Mouse (Mus musculus): ENCODE measurements around the gene Tgfb1i1. TPM values are rescaled to one million over a fixed set of nuclear protein-coding genes. Genes with fewer than 3 reads are reported as not detected.
A peak's percentile ranks its signal among the peaks of the same experiment; 100 is the strongest.

Tgfb1i1 gene
- polyA plus RNA-seq, 1 experiment: 56.7 TPM

GRCm38 (mm10) chr7:128267813-128268212 is 21.2 kb downstream of the Tgfb1i1 start:
- no peak for TF ChIP-seq CTCF (IDR thresholded peaks at IDR 0.05; ENCODE audit: extremely low read depth, insufficient read length, insufficient replicate concordance, low read depth, low read length)
- no peak for TF ChIP-seq POLR2A (IDR thresholded peaks at IDR 0.05; ENCODE audit: low read depth, low read length)
- 79% methylated on average over 7 of the region's 7 CpGs for WGBS
- H3K4me1 ChIP-seq (ENCODE audit: control insufficient read depth, insufficient read depth, insufficient read length, low read length): peaks cover 6% of the 10 kb centered on the region; the same call in 1 of the 2 replicates
- peaks cover 16% of the 10 kb centered on the region; the same call in 1 of the 2 replicates for H3K36me3 ChIP-seq (ENCODE audit: control insufficient read depth, insufficient read depth, low read length)
- no peak overlapping the region for H3K27ac ChIP-seq (ENCODE audit: insufficient read depth, low read depth, low read length)
- H3K4me3 ChIP-seq (ENCODE audit: low read depth, low read length): no peak overlapping the region
- H3K27me3 ChIP-seq (ENCODE audit: control insufficient read depth, insufficient read depth, low read length): 0 out of 2 replicates have a peak, but pooled peaks cover 2% of the 10 kb centered on the region

GRCm38 (mm10) chr7:128270431-128270850 is 23.8 kb downstream of the Tgfb1i1 start:
- Histone ChIP-seq H3K4me3 (ENCODE audit: low read depth, low read length) (no peak overlapping the region), H3K27me3 (ENCODE audit: control insufficient read depth, insufficient read depth, low read length) (0 out of 2 replicates have a peak, but pooled peaks cover 2% of the 10 kb centered on the region), H3K36me3 (ENCODE audit: control insufficient read depth, insufficient read depth, low read length) (peaks cover 36% of the 10 kb centered on the region), H3K4me1 (ENCODE audit: control insufficient read depth, insufficient read depth, insufficient read length, low read length) (peaks cover 6% of the 10 kb centered on the region; the same call in 1 of the 2 replicates), H3K27ac (ENCODE audit: insufficient read depth, low read depth, low read length) (no peak overlapping the region)
- WGBS: 32% methylated on average over 13 of the region's 13 CpGs
- TF ChIP-seq POLR2A (IDR thresholded peaks at IDR 0.05; ENCODE audit: low read depth, low read length): no peak
- TF ChIP-seq CTCF (IDR thresholded peaks at IDR 0.05; ENCODE audit: extremely low read depth, insufficient read length, insufficient replicate concordance, low read depth, low read length): no peak

GRCm38 (mm10) chr7:128271496-128271895 is 24.9 kb downstream of the Tgfb1i1 start:
- WGBS: 90% methylated on average over 9 of the region's 9 CpGs
- H3K4me1 ChIP-seq (ENCODE audit: control insufficient read depth, insufficient read depth, insufficient read length, low read length): peaks cover 6% of the 10 kb centered on the region; the same call in 1 of the 2 replicates
- H3K36me3 ChIP-seq (ENCODE audit: control insufficient read depth, insufficient read depth, low read length): peaks cover 44% of the 10 kb centered on the region
- no peak overlapping the region for H3K27ac ChIP-seq (ENCODE audit: insufficient read depth, low read depth, low read length)
- H3K4me3 ChIP-seq (ENCODE audit: low read depth, low read length): no peak overlapping the region
- no peaks in the 10 kb centered on the region for H3K27me3 ChIP-seq (ENCODE audit: control insufficient read depth, insufficient read depth, low read length)
- TF ChIP-seq POLR2A (IDR thresholded peaks at IDR 0.05; ENCODE audit: low read depth, low read length) (no peak), CTCF (IDR thresholded peaks at IDR 0.05; ENCODE audit: extremely low read depth, insufficient read length, insufficient replicate concordance, low read depth, low read length) (no peak)

- Histone ChIP-seq H3K27me3 (ENCODE audit: control insufficient read depth, insufficient read depth, low read length) (no peaks in the 10 kb centered on the region), H3K27ac (ENCODE audit: insufficient read depth, low read depth, low read length) (no peak overlapping the region), H3K36me3 (ENCODE audit: control insufficient read depth, insufficient read depth, low read length) (peaks cover 69% of the 10 kb centered on the region), H3K4me1 (ENCODE audit: control insufficient read depth, insufficient read depth, insufficient read length, low read length) (no peaks in the 10 kb centered on the region), H3K4me3 (ENCODE audit: low read depth, low read length) (no peak overlapping the region)
- no peak for TF ChIP-seq CTCF (IDR thresholded peaks at IDR 0.05; ENCODE audit: extremely low read depth, insufficient read length, insufficient replicate concordance, low read depth, low read length)
- TF ChIP-seq POLR2A (IDR thresholded peaks at IDR 0.05; ENCODE audit: low read depth, low read length): no peak
- 92% methylated on average over 6 of the region's 6 CpGs for WGBS
Observed at GRCm38 (mm10) chr7:128276051-128276450, 29.4 kb downstream of the Tgfb1i1 start.

- no peaks in the 10 kb centered on the region for H3K27me3 ChIP-seq (ENCODE audit: control insufficient read depth, insufficient read depth, low read length)
- no peaks in the 10 kb centered on the region for H3K4me1 ChIP-seq (ENCODE audit: control insufficient read depth, insufficient read depth, insufficient read length, low read length)
- H3K4me3 ChIP-seq (ENCODE audit: low read depth, low read length): no peak overlapping the region
- H3K27ac ChIP-seq (ENCODE audit: insufficient read depth, low read depth, low read length): no peak overlapping the region
- WGBS: 95% methylated on average over 4 of the region's 4 CpGs
- TF ChIP-seq POLR2A (IDR thresholded peaks at IDR 0.05; ENCODE audit: low read depth, low read length): no peak
- no peak for TF ChIP-seq CTCF (IDR thresholded peaks at IDR 0.05; ENCODE audit: extremely low read depth, insufficient read length, insufficient replicate concordance, low read depth, low read length)
- peaks cover 40% of the 10 kb centered on the region for H3K36me3 ChIP-seq (ENCODE audit: control insufficient read depth, insufficient read depth, low read length)
Observed at GRCm38 (mm10) chr7:128279750-128280149, 33.1 kb downstream of the Tgfb1i1 start.

GRCm38 (mm10) chr7:128281765-128282164 is 35.2 kb downstream of the Tgfb1i1 start:
- Histone ChIP-seq H3K36me3 (ENCODE audit: control insufficient read depth, insufficient read depth, low read length) (peaks cover 26% of the 10 kb centered on the region), H3K4me3 (ENCODE audit: low read depth, low read length) (no peak overlapping the region), H3K27ac (ENCODE audit: insufficient read depth, low read depth, low read length) (no peak overlapping the region), H3K27me3 (ENCODE audit: control insufficient read depth, insufficient read depth, low read length) (no peaks in the 10 kb centered on the region), H3K4me1 (ENCODE audit: control insufficient read depth, insufficient read depth, insufficient read length, low read length) (no peaks in the 10 kb centered on the region)
- TF ChIP-seq POLR2A (IDR thresholded peaks at IDR 0.05; ENCODE audit: low read depth, low read length) (no peak), CTCF (IDR thresholded peaks at IDR 0.05; ENCODE audit: extremely low read depth, insufficient read length, insufficient replicate concordance, low read depth, low read length) (no peak)
- 94% methylated on average over 11 of the region's 11 CpGs for WGBS

GRCm38 (mm10) chr7:128282532-128283244 is 36.1 kb downstream of the Tgfb1i1 start:
- no peak overlapping the region for H3K4me3 ChIP-seq (ENCODE audit: low read depth, low read length)

More at GRCm38 (mm10) chr7:128282532-128283244, 36.1 kb downstream of the Tgfb1i1 start:
- TF ChIP-seq CTCF (IDR thresholded peaks at IDR 0.05; ENCODE audit: extremely low read depth, insufficient read length, insufficient replicate concordance, low read depth, low read length) (no peak), POLR2A (IDR thresholded peaks at IDR 0.05; ENCODE audit: low read depth, low read length) (no peak)
- Histone ChIP-seq H3K27me3 (ENCODE audit: control insufficient read depth, insufficient read depth, low read length) (no peaks in the 10 kb centered on the region), H3K36me3 (ENCODE audit: control insufficient read depth, insufficient read depth, low read length) (peaks cover 27% of the 10 kb centered on the region), H3K27ac (ENCODE audit: insufficient read depth, low read depth, low read length) (peak overlapping the region; percentile 29; the same call in 1 of the 2 replicates), H3K4me1 (ENCODE audit: control insufficient read depth, insufficient read depth, insufficient read length, low read length) (peaks cover 3% of the 10 kb centered on the region; the same call in 1 of the 2 replicates)
- 28% methylated on average over 7 of the region's 7 CpGs for WGBS
